Mouse (Mus musculus) CH12.LX (cell line): ENCODE measurements around the gene Fxyd3.

ENCODE experiments used
- CTCF ChIP-seq, 2 experiments: IDR thresholded peaks in 1 of 2; conservative IDR thresholded peaks in 1 of 2; 2 replicates each; pipeline ENCODE4 v1.5.1; 2011 to 2012; ENCODE audit warnings: low read depth in 2 of 2, low read length in 2 of 2, improper control_type of control experiment in 1 of 2, inconsistent platforms in 1 of 2, mild to moderate bottlenecking in 1 of 2, moderate library complexity in 1 of 2
- EP300 ChIP-seq: IDR thresholded peaks from 2 replicates; pipeline ENCODE4 v1.6.1; 2011; ENCODE audit warnings: low read length, improper control_type of control experiment
- MAFK ChIP-seq: IDR thresholded peaks from 2 replicates; pipeline ENCODE4 v1.6.1; 2011; ENCODE audit warnings: low read length, improper control_type of control experiment; ENCODE audit not compliant: insufficient replicate concordance
- MAZ ChIP-seq: IDR thresholded peaks from 2 replicates; pipeline ENCODE4 v1.6.1; 2012; ENCODE audit warnings: low read depth, mild to moderate bottlenecking, inconsistent platforms, low read length, improper control_type of control experiment, moderate library complexity

DNA sequence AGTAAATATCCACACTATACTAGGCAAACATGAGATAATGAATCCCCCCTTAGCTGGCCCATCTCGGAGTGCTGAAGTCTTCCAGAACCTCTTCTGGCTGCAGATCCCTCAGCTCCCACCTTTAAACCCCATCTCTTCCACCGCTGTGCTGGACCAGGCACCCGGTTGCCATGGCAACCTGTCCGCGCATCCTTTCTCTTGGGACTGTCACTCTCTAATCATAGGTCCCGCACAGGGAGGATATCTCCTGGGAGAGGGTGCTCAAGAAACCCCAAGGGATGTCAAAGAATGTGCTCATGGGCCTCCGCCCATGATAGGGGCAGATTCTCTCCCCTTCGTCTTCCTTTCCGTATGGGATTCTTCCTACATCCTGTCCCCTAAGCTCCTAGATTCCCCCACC lies 25.6 kb downstream of the Fxyd3 start:
- no peak for TF ChIP-seq MAZ
- no peak for TF ChIP-seq EP300
- TF ChIP-seq MAFK = no peak
- TF ChIP-seq CTCF (conservative IDR thresholded peaks at IDR 0.05 in 1 of 2, IDR thresholded peaks at IDR 0.05 in 1 of 2; ENCODE audit: low read depth in 2 of 2, low read length in 2 of 2) = no peak
